Mouse (Mus musculus) lung, postnatal 10 days (tissue): ENCODE data around the gene Rhbg.

Source experiments
- DNase-seq: peaks from one replicate; pipeline ENCODE4 v3.0.0; 2021

Rhbg gene

DNA sequence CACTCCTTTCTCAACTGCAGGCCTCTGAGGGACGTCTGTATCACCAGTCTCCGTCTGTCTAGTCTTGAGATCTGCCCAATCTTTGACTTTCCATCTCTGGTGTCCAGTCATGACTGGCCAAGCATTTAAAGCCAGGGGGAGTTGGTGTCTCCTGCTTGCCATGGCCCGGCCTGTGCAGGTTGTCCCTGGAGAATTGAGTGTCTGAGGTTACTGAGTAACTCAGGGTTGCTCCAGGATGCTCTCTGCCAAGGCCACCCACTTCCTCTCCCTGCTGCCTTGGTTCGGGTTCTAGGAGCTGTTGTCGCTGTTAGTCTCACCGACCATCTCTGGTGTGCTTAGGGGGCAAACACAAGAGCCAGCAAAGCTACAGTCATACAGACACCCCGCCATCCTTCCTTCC is 1.9 kb upstream of the Rhbg start:
- DNase-seq, result no peak

DNA sequence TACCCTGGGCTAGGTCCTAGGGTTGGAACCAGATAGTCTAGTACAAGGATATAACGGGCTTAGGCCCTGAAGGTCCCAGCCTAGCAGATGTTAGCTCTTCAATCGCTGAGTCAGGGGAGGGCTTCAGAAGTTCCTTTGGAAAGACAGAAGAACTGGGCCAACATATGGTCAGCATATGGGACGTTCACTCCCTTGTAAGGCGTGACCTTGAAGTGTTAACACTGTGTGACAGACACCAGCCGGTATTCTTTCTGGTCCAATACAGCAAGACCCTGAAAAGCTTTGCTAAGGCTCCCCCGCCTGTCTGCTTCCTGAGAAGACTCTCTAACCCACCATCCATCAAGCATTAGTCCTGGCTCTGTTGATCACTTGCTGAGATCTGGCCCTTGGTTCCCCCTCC is 1.4 kb upstream of the Rhbg start:
- DNase-seq, result no peak

DNA sequence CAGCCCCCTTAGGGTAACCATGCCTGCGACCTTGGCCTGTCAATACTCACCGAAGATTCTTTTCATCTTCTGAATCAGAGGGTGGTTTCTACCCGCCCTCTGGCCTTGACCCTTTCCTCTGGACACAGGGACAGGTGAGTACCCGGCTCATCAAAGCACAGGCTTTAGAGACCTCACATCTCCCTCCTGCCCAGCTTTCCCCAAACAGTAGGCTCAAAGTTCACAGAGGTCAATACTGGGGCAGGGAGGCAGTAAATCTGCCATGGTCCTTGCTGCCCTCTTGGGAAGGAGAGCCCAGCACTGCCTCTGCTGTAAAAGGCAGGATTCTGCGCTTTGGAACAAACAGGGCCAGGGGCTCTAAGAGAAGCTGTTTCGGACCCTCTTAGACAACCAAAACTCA is 1.8 kb downstream of the Rhbg start:
- DNase-seq, result no peak

DNA sequence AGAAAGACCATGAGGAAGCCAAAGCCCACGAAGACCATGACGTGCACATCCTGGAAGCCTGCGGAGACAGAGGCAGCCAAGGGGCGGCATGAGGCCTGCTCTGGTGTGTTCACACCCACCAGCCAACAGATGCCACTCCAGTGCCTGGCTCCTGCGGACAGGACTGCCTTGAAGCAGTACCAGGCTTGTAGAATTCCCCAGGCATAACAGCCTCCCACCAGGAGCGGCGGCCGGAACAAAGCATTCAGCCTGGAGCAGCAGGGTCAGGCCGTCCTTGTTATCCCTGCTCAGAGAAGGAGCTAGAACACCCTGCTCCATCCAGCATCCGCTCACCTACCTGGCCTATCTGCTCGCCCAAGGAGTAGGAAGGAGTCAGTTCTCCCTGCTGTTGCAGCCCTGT is 6.1 kb downstream of the Rhbg start:
- DNase-seq, result no peak

DNA sequence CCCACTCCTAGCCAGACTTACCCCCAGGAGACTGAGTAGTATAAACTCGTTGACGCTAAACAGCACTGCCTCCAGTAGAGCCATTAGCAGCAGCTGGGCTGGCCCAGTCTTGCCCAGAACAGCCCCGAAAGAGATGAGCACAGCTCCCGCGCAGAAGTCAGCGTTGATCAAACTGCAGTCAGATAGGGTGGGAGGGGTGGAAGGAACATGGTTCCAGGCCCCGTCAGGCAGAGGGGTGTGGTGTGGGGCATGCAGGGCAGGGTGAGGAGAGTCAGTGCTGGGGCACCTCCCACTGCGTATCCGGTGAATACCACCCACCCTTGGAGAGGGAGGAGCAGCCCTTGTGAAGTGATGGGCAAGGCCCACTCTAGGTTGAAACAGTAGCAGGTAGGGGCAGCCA is 6.8 kb downstream of the Rhbg start:
- no peak for DNase-seq

DNA sequence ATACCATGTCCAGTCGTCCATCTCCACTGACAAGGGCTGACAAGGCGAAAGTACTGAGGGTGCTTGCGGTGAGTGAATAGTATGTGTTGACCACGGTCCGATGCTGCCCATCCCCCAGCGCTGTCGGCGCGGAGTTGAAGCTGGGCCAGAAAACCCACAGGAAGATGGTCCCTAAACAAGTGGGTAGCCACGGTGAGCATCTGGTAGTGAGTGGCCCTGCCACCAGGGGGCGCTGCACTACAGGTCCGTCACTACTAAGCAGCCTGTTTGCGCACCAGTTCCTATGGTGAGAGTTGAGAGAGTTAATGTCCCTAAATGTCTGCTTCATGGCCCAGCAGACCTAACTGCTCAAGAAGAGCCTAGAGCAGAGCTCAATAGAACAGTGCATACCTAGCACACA is 8.7 kb downstream of the Rhbg start:
- peak; percentile 76 for DNase-seq

DNA sequence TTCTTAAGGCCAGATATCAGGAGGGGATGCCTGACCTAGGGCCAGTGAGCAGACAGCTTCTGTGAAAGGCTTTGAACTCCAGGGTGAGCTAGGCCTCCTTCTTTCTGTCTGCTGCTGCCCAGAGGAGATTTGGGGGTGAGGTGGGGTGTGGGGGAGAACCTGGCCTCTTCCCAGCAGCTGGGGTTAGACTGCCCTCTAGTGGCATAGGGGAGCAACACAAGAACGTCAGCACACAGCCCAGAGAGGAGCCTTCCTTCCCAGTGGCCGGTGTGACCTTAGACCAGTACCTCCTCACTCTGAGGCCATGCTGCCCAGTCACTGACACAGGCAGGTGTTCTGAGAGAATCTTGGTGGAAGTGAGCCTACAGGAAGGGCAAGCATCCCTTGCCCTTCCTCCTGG is 10.4 kb downstream of the Rhbg start:
- DNase-seq, result peak; percentile 59

DNA sequence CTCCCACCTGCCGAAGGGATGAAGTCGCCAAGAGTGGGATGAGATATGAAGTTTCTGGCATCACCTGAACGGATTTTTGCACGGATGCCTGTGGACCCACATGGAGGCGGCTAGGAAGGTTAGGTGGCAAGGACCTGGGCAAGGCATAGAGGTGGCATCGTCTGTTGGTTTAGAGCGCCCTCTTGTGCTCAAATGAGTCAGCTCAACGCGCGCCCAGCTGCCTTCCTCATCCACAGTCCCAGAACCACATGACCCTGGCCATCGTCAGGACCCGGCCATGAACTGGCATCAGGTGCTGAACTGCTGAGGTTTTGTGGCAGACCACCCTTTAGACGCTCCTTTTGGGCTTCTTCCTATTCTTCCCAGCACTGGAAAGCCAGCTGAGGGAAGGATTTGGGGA is 12.0 kb downstream of the Rhbg start:
- peak; percentile 82 for DNase-seq

DNA sequence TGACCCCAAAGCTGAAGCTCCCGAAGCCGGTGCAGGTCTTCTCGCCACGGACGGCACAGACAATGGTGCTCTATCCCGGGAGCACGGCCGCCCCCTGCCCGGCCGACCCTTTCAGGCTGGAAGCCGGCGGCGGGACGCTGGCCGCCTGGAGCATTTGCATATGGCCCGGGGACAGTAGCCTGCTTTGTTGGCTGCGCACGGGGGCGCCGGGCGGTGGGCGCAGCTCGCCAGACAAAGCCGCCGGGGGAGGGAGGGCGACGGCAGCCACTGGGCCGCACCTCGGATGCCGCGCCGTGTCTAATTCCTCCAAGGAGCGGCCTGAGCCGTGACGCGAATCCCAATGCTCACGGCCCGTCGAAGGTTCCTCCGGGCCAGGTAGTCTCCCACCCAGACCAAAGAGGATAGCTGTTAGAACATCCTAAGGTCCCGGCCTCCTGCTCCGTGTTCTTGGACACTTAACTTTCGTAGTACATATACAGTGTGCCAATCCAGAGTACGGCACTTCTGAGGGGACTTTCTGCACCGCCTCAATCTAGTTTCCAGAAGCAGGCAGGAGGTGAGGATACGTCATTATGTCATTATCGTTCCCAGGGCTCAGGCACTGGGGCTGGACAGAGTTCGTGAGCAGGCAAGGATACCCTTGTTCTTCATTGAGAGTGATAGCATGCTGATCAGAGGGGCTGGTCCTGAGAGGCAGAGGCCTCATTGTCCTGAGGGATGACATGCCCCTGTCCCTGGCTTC is 13.3 kb downstream of the Rhbg start:
- no peak for DNase-seq

DNA sequence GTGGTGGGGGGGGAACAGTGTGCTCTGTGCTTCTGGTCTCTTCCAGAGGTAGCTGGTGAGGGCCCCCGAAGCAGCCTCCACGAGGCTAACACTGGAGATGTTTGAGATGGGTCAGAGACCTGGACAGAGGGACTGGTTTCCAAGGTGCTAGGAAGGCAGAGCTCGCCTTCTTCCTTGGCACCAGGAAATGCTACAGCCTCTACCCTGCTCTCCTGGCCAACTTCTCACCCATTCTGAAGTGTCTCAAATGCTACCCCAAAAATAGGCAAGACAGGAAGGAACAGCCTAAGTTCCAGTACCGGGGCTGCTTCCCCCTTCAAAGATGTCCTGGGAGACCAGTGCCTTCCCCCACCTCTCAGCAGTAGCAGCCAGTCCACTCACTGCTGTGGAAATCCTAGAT is 15.1 kb downstream of the Rhbg start:
- no peak for DNase-seq

DNA sequence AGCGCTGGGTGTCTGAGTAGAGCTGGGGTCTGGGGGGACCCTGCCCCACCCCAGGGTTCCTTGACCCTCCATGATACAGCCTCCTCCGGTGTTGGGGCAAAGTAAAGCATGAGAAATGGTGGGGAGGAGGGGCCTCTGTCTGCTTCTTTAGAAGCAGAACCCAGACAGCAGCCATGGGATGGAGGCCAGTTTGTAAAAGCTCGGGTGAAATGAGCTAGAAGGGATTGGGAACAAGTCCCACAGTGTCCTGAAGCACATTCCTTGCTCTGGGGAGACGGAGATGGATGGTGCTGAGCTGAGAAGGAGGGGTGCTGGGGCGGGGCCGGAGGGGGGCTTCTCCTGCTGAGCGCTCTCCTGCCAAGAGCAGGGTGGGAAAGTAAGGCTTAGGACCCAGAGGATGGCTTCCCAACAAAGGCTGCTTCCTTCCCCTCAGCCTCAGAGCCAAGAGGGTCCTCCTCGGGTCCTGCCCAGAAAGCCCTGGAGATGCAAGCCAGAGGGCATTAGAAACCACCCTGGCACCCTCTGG is 15.6 kb downstream of the Rhbg start:
- no peak for DNase-seq

DNA sequence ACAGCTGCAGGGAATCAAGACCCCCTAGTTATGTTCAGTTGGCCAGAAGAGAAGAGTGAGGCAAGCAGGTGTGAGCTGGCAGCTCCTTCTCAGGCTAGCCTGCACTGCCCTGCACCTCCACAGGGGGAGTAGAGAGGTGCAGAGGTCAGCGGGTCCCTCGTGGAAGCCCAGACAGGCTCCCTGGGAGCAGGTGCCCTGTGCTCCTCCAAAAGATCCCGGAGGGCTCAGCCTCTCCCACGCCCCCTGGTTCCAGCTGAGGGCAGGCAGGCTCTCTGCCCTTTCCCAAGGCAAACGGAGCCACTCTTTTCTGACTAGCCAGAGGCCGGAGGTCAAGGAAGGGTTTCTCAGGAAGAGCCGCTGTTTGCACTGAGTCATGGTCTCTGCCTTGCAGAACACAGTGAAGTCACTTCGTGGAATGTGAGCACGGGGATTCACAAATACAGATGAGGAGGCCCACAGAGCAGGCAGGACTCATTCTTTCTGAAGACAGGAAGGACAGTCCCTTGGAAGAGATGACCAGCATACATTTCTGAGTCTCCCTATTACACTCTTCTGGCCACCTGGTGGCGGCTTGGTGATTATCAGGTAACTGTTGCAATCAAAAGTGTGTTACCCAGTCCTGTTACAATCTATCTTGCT is 16.8 kb downstream of the Rhbg start:
- peak; percentile 41 for DNase-seq

DNA sequence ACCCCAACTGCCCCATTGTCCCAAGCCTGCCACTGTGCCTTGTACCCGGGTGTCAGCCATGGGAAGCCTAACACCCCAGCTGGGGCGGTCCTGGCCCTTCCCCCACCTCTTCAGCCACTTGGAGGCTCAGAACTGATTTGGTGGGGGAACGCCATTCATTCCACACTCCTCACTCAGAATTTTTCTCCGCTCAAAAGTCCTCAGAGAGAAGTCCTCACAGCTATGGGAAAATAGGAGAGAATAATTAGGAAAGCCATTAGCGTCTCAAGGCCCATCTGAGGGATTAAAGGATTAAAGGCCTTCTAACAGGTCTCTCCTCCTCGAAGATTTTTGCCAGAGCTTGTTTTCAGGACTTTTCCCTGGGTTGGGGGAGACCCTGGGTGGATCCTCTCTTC is 17.4 kb downstream of the Rhbg start:
- DNase-seq, result no peak

DNA sequence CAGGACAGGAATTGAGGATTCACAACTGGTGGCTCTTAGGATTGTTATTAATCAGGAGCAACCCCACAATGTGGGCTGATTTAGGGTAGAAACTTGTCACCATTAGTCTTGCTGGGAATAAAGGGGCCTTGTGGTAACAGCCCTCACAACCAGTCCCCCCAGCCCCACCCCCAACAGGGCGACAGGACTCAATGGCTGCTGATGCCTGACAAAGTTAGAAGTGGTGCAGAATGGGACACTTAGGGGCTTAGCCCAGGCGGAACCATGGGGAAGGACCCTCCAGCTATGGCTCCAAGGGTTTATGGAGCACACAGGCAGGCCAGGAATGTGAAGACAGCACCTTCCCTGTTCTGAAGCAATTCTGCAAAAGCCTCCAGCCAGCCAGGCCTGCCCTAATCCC is 18.9 kb downstream of the Rhbg start:
- DNase-seq, result no peak

DNA sequence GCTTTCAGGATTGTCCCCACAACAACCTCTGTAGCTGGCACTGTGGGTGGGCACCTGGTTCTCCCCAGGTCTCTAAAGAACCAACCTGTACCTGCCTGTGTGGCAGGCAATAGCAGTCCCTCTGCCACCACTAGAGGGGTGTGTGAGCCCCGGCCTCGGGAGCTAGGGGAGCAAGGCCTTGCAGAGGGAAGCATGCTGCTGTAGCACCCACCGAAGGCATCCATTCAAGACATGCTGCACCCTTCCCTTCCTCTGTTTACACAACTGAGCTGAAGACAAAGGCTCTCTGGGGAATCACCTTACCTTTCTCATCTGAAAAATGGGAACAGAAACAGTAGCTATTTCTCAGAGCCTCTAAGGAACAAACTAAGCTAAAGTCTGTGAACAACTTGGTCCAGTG is 19.3 kb downstream of the Rhbg start:
- DNase-seq, result no peak

DNA sequence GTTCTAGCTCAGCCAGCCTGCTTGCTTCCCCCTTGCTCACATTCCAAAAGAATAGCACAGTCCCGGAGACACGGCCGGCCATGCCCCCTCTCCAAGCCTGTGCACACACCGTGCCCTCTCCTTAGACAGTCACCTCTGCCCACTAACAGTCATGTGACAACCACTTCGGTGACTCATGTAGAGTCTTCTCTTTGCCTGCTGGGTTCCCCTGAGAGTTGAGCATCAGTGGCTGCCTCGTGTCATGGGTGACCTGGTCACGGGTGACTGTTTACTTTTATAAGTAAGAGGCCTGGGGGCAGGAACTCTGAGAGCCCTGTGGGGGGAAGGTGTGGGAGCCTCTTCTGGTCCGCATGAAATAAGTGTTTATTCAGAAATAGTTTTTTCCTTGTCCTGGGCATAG is 20.5 kb downstream of the Rhbg start:
- DNase-seq, result no peak

DNA sequence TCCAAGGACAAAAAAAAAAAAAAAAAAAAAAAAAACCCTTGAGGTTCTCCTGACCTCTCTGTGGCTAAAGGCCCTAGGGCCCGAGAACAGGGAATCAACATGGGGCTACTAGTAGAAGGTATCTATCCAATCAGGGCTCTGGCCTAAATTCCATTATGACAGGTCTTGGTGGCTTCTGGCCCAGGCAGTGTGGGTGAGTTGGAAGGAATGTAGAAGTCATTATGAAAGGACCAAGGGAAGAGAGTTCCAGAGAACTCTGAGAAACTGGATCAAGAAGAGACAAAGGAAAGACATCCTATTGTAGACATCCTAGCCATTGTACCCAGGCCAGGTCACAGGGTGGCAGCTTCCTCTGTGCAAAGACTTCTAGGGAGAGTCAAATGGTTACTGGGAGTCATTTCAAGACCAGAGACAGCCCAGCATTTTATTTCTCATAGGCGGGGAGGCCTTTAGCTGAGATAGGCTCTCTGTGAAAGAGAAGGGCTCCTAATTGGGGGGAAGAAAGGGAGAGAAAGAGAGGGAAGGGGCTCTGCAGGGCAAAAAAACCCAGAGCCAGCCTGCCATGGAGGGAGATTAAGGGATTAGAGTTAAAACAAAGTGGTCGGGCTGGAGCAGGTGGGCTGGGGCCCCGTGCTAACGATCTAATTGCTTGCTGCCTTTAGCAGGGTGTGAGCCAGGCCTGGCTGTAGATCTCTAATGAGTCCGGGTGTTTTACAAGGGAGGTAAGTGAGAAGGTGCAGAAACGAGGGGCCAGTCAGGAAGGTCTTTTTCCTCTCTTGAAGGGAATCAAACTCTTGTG is 21.5 kb downstream of the Rhbg start:
- no peak for DNase-seq

DNA sequence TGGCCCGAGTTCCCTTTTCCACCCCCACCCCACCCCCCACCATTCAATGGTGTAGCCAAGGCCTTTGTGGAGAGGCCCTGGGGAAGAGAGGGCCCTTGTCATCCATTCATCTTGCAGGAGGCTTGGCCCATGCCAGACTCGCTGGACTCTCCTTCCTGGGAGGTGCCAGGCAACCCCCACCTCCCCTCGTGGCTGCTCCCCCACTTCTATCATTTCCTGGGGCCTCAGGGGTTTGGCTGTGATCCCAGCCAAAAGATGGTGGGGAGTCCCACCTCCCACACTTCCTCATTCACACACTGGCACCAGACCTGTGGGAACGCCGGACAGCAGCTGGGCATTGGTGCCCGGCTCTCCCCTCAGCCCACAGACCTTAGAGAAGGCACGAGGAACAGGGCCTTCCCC is 22.2 kb downstream of the Rhbg start:
- no peak for DNase-seq

DNA sequence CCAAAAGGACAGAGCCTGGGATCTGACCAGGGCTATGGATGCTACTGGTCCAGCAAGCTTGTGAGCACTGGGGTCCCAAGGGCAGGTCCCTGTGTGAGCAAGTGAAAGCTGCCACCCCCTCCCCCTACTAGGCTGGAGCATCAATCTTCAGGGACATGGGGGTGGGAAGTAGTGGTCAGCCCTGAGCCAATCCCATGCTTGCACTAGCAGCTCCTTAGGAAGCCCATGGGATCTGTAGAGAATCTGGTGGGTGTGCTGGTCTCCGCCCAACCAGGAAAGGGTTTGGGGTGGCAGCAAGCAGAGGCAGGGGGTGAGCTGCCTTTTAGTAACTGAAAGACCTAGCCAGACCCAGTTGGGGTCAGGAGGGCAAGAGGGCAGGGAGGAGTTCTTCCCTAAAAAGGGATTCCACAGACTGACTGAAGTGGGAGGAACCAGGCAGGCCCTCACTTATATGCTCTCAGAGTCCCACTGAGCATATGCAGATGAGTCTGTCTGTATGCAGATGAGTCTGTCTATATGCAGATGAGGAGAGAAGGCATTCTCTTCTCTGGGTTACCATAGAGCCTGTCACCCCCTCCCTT is 23.4 kb downstream of the Rhbg start:
- DNase-seq, result no peak

DNA sequence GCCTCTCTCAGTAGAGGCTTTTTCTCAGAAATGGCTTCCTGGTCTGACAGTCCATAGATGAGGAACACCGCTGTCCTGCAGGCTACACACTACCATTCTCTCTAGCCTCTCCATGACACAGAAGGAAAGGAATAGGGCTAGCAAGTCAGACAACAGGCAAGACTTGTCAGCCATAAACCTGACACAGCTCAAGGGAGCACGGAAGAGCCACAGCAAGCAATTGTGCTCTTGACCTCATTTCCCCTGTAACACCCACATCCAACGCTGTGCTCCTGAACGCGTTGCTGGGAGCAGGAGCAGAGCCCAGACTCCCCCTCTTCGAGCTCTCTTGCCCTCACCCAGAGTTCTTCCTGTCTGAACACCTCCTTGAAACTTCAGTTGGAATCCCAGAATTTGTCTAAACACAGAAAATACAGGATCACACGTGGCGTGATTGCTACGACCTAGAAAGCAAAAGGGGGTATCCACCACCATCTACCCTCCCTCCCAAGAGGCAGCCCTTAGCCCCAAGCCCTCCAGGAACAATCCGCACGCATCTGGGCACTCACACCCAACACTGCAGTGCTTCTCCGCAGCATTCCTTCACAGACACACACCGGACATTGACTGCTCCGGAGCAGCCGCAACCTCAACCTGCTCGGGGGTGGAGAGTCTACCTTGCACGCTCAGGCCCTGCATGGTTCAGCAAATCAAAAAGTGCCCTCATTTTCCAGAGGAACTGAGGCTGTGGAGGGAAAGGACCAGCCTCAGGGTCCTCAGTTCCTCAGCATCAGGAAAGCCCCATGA is 24.1 kb downstream of the Rhbg start:
- no peak for DNase-seq

DNA sequence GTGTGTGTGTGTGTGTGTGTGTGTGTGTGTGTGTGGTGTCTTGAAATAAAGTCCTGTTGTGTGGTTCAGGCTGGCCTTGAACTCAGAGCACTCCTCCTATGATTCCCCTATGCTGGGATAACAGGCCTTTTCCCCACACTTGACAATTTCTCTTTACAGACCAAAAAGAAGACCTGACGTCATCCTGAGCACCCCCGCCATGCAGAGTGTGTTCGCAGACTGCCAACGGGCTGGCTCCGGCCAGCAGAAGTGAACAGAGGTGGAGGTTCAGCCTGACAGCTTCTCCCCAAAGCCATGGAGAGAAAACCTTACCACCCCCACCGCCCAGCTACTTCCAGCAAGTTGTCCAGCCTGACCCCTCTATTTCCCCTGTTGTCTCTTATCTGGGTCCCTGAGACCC is 25.0 kb downstream of the Rhbg start:
- no peak for DNase-seq

DNA sequence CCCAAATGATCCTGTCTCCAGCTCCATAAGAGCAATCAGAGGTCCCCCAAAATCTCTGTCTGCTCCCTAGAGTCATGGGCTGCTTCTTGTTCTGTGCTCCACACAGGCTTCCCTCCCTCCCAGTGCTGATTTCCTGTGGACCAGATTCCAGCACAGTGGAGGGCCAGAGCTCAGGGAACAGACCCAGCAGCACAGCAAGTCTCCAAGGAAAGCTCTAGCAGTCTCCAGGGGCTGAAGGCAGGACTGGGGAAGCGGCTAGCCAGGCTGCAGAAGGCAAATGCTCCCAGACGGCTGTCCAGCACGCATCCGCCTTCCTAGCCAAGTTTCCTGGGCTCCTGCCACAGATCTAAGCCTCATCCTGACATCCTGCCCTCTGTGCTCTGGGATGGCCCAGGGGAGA is 25.6 kb downstream of the Rhbg start:
- DNase-seq, result no peak

DNA sequence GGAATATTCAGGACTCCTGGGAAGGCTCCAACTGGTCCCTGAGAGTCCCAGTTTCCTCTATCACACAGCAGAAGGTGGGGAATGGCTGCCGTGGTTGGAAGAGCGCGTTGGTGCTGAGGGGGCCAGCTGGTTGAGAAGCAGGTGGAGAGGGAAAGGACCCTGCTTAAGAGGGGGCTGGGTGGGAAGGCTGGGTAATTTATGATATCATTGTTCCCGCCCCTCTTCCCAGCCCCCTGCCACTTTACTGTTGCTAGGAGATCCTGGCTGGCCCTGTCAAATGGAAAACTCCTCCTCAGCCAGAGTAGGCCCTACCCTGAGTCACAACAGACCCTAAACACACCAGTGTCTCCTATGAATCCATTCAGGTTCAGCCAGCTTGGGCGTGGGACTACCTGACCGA is 26.5 kb downstream of the Rhbg start:
- DNase-seq, result no peak
